Mouse (Mus musculus) gastrocnemius, adult 18-20 months (tissue): ENCODE results near the gene Fgg. TPM values are rescaled to one million over a fixed set of nuclear protein-coding genes. Genes with fewer than 3 reads are reported as not detected.

Source experiments
- total RNA-seq, 2 experiments: library from RNA; stranded (reverse); gene quantifications; 2 replicates each; pipeline ENCODE4 v1.2.3; 2021

Gene Fgg
- total RNA-seq, 2 experiments from 2014 or later = 1.4 TPM; not detected in 1

Other genes with a start within 250 kb of the Fgg start
- gene Rbm46, start 131.2 kb upstream of the Fgg start, total RNA-seq = under 1 TPM in 1 of 2 experiments, not detected in 1; 0.12 TPM
- gene Lrat, start 103.8 kb upstream of the Fgg start, total RNA-seq = not detected
- gene Fga, start 18.4 kb downstream of the Fgg start, total RNA-seq = 1 to 10 TPM in 1 of 2 experiments, not detected in 1; 1.6 TPM
- under 1 TPM in 1 of 2 experiments, not detected in 1; 0.71 TPM for gene Fgb, start 42.1 kb downstream of the Fgg start, total RNA-seq
- 10 to 100 TPM; 20.8 to 21.0 TPM for gene Plrg1, start 47.8 kb downstream of the Fgg start, total RNA-seq
- gene Dchs2, start 120.2 kb downstream of the Fgg start, total RNA-seq = under 1 TPM; 0.37 to 0.66 TPM